Mouse (Mus musculus): ENCODE measurements around the gene Proser1. TPM values are rescaled to one million over a fixed set of nuclear protein-coding genes. Genes with fewer than 3 reads are reported as not detected.

Proser1 gene
- polyA plus RNA-seq (2021; fragmentation: Nextera tagmentation): 6.5 and 8.0 TPM in 2 replicates
- long read RNA-seq, experiment 1, partial matches to known transcripts: 1 of 3 reads
- long read RNA-seq, experiment 1, other reads (novel, unspliced or antisense): 0 of 3 reads
- long read RNA-seq, experiment 2, full-length matches to known transcripts: 1 of 5 reads
- long read RNA-seq, experiment 2, partial matches to known transcripts: 3 of 5 reads
- long read RNA-seq, experiment 2, other reads (novel, unspliced or antisense): 1 of 5 reads

GRCm38 (mm10) chr3:53463046-53463764, at the start of gene Proser1, which contains the start of gene Nhlrc3:
Gene Proser1, plus strand, starts transcription at chr3:53463666.
Gene Nhlrc3, minus strand, starts transcription at chr3:53463332.

DNA sequence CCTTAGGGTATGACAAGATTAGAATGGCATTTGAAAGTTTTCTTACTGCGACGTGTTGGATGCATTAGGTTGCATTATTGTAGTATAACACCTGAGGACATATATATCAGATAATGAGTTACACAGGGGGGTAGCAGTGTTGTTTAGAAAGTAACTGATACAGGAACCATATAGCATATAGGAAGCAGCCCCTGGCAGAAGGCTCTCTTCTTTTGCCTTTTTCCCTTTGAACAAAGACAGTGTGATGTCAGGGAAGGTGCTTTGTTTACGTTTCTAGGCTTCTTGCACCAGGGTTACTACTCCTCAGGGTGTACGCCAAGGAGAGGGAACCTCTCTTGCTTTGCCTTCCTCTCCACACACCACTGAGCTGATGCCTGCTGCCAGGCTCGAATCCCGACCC, 24.9 kb downstream of the Proser1 start, which contains the start of gene Stoml3:
Gene Stoml3 (plus strand): TSS at position 301 of the 400 bp plus-strand sequence.

Other genes with a start within 250 kb of the Proser1 start
- 1.3 and 1.7 TPM in 2 replicates for gene Nhlrc3, start 334 bp upstream of the Proser1 start, polyA plus RNA-seq (2021; fragmentation: Nextera tagmentation)
- 3.0 and 4.1 TPM in 2 replicates for gene Stoml3, start 25.0 kb downstream of the Proser1 start, polyA plus RNA-seq (2021; fragmentation: Nextera tagmentation)
- gene Frem2, start 193.7 kb downstream of the Proser1 start, polyA plus RNA-seq (2021; fragmentation: Nextera tagmentation): 0.30 and 0.43 TPM in 2 replicates

All from layer of hippocampus, adult 6 months (tissue).